Mouse (Mus musculus) hindbrain, embryonic 15.5 days (tissue): ENCODE measurements around the gene Pak2. TPM values are rescaled to one million over a fixed set of nuclear protein-coding genes. Genes with fewer than 3 reads are reported as not detected.

Experiments used
- ATAC-seq: fragments of 200-750 bp; cut with Nextera tagmentation; 2 replicates; pipeline ENCODE4 v1.8.0; 2017; ENCODE audit warnings: low read depth, moderate number of reproducible peaks, moderate TSS enrichment; ENCODE audit not compliant: low FRiP score
- H3K27ac ChIP-seq: fragments of 300-500 bp; sonication (generic); replicated peaks from 2 replicates; pipeline ENCODE4 v1.5.1; 2015; ENCODE audit warnings: mild to moderate bottlenecking, inconsistent platforms
- H3K27me3 ChIP-seq: fragments of 300-500 bp; sonication (generic); 2 replicates; pipeline ENCODE4 v1.6.1; 2015; ENCODE audit warnings: control low read depth, inconsistent platforms
- H3K36me3 ChIP-seq: fragments of 300-500 bp; sonication (generic); 2 replicates; pipeline ENCODE4 v1.6.1; 2015; ENCODE audit warnings: control low read depth, inconsistent platforms
- H3K4me1 ChIP-seq: fragments of 300-500 bp; sonication (generic); replicated peaks from 2 replicates; pipeline ENCODE4 v1.6.1; 2015; ENCODE audit warnings: control low read depth, inconsistent platforms
- H3K4me2 ChIP-seq: fragments of 300-500 bp; sonication (generic); 2 replicates; pipeline ENCODE4 v1.6.1; 2015; ENCODE audit warnings: moderate library complexity, mild to moderate bottlenecking, inconsistent platforms
- H3K4me3 ChIP-seq: fragments of 300-500 bp; sonication (generic); 2 replicates; pipeline ENCODE4 v1.5.1; 2015; ENCODE audit warnings: mild to moderate bottlenecking, inconsistent platforms
- H3K9ac ChIP-seq: fragments of 300-500 bp; sonication (generic); 2 replicates; pipeline ENCODE4 v1.6.1; 2015; ENCODE audit warnings: inconsistent platforms
- H3K9me3 ChIP-seq: fragments of 300-500 bp; sonication (generic); 2 replicates; pipeline ENCODE4 v1.6.1; 2016; ENCODE audit warnings: control low read depth, inconsistent platforms
- WGBS: fragments of 180-500 bp; shearing (Covaris S2); methylation state at CpG from one replicate; pipeline ENCODE4 v1.1.7; 2015; 5-methylcytosine and 5-hydroxymethylcytosine counted together
- polyA plus RNA-seq: library from polyadenylated mRNA; unstranded; fragments of >200 nt; fragmentation: Nextera tagmentation; extraction: Ambion mirVana; gene quantifications from 2 replicates; pipeline ENCODE4 v1.2.1, GENCODE M21; 2015

Gene Pak2
- polyA plus RNA-seq: 30.1 and 31.8 TPM in 2 replicates

GRCm38 (mm10) chr16:32078991-32079511, at the start of gene Pak2:
Gene Pak2, minus strand, starts transcription at chr16:32079342.
- WGBS: under 1% methylated on average over 55 of the region's 60 CpGs

GRCm38 (mm10) chr16:32127046-32127445, 47.9 kb upstream of the Pak2 start:
- WGBS: 86% methylated on average over 4 of the region's 4 CpGs
- Histone ChIP-seq H3K4me1 (no peaks in the 10 kb centered on the region), H3K36me3 (no peaks in the 10 kb centered on the region), H3K9ac (no peak overlapping the region), H3K4me3 (no peak overlapping the region), H3K9me3 (no peaks in the 10 kb centered on the region), H3K27ac (no peak overlapping the region), H3K27me3 (no peaks in the 10 kb centered on the region), H3K4me2 (no peak overlapping the region)
- no peak for ATAC-seq

More at GRCm38 (mm10) chr16:32078991-32079511, at the start of gene Pak2:
- Histone ChIP-seq H3K27me3 (no peaks in the 10 kb centered on the region), H3K4me3 (peak within 1 kb of the TSS; percentile 96), H3K36me3 (peaks cover 5% of the 10 kb centered on the region; the same call in 1 of the 2 replicates), H3K4me1 (peaks cover 27% of the 10 kb centered on the region), H3K9ac (peak within 1 kb of the TSS; percentile 99), H3K4me2 (peak within 1 kb of the TSS; percentile 79), H3K9me3 (no peaks in the 10 kb centered on the region), H3K27ac (peak within 1 kb of the TSS; percentile 91)
- ATAC-seq: peak; percentile 98

GRCm38 (mm10) chr16:32125364-32125763, 46.2 kb upstream of the Pak2 start:
- ATAC-seq: no peak
- no peaks in the 10 kb centered on the region for H3K9me3 ChIP-seq
- no peaks in the 10 kb centered on the region for H3K27me3 ChIP-seq
- no peaks in the 10 kb centered on the region for H3K36me3 ChIP-seq
- H3K9ac ChIP-seq: no peak overlapping the region
- H3K4me2 ChIP-seq: no peak overlapping the region
- WGBS: 94% methylated on average over 3 of the region's 3 CpGs
- H3K27ac ChIP-seq: no peak overlapping the region
- H3K4me3 ChIP-seq: no peak overlapping the region
- H3K4me1 ChIP-seq: no peaks in the 10 kb centered on the region

GRCm38 (mm10) chr16:32124444-32125335, 45.5 kb upstream of the Pak2 start:
- Histone ChIP-seq H3K27me3 (no peaks in the 10 kb centered on the region), H3K36me3 (no peaks in the 10 kb centered on the region), H3K27ac (no peak overlapping the region), H3K9ac (no peak overlapping the region), H3K4me1 (no peaks in the 10 kb centered on the region), H3K4me3 (no peak overlapping the region), H3K4me2 (no peak overlapping the region), H3K9me3 (no peaks in the 10 kb centered on the region)
- ATAC-seq: no peak
- WGBS: 72% methylated on average over 17 of the region's 17 CpGs

- no peak for ATAC-seq
- WGBS: 93% methylated on average over 7 of the region's 7 CpGs
- H3K27ac ChIP-seq: no peak overlapping the region
- H3K36me3 ChIP-seq: no peaks in the 10 kb centered on the region
- H3K9ac ChIP-seq: no peak overlapping the region
- H3K4me3 ChIP-seq: no peak overlapping the region
- no peak overlapping the region for H3K4me2 ChIP-seq
- H3K27me3 ChIP-seq: no peaks in the 10 kb centered on the region
- no peaks in the 10 kb centered on the region for H3K9me3 ChIP-seq
- no peaks in the 10 kb centered on the region for H3K4me1 ChIP-seq
Observed at GRCm38 (mm10) chr16:32124020-32124419, 44.9 kb upstream of the Pak2 start.

GRCm38 (mm10) chr16:32120454-32120853, 41.3 kb upstream of the Pak2 start:
- no peak for ATAC-seq
- no peaks in the 10 kb centered on the region for H3K36me3 ChIP-seq
- whole genome bisulfite sequencing: 78% methylated on average over 3 of the region's 3 CpGs
- no peak overlapping the region for H3K4me2 ChIP-seq
- H3K9ac ChIP-seq: no peak overlapping the region
- no peak overlapping the region for H3K27ac ChIP-seq
- no peaks in the 10 kb centered on the region for H3K9me3 ChIP-seq
- H3K4me3 ChIP-seq: no peak overlapping the region
- H3K4me1 ChIP-seq: no peaks in the 10 kb centered on the region
- no peaks in the 10 kb centered on the region for H3K27me3 ChIP-seq

GRCm38 (mm10) chr16:32116186-32116585, 37.0 kb upstream of the Pak2 start:
- ATAC-seq: no peak
- Histone ChIP-seq H3K4me2 (no peak overlapping the region), H3K4me1 (no peaks in the 10 kb centered on the region), H3K36me3 (0 out of 2 replicates have a peak, but pooled peaks cover 3% of the 10 kb centered on the region), H3K9ac (no peak overlapping the region), H3K27ac (no peak overlapping the region), H3K9me3 (no peaks in the 10 kb centered on the region), H3K27me3 (no peaks in the 10 kb centered on the region), H3K4me3 (no peak overlapping the region)
- WGBS: 74% methylated on average over 5 of the region's 5 CpGs

GRCm38 (mm10) chr16:32115781-32116180, 36.6 kb upstream of the Pak2 start:
- Histone ChIP-seq H3K4me1 (no peaks in the 10 kb centered on the region), H3K4me3 (no peak overlapping the region), H3K27ac (no peak overlapping the region), H3K27me3 (no peaks in the 10 kb centered on the region), H3K9me3 (no peaks in the 10 kb centered on the region), H3K36me3 (0 out of 2 replicates have a peak, but pooled peaks cover 3% of the 10 kb centered on the region), H3K4me2 (no peak overlapping the region), H3K9ac (no peak overlapping the region)
- 65% methylated on average over 6 of the region's 6 CpGs for WGBS
- ATAC-seq: no peak

- Histone ChIP-seq H3K4me1 (no peaks in the 10 kb centered on the region), H3K27me3 (no peaks in the 10 kb centered on the region), H3K9me3 (no peaks in the 10 kb centered on the region), H3K4me2 (peak overlapping the region; percentile 34; the same call in 1 of the 2 replicates), H3K36me3 (peaks cover 9% of the 10 kb centered on the region; the same call in 1 of the 2 replicates), H3K4me3 (no peak overlapping the region), H3K9ac (no peak overlapping the region), H3K27ac (no peak overlapping the region)
- ATAC-seq: no peak
- 19% methylated on average over 15 of the region's 15 CpGs for WGBS
Observed at GRCm38 (mm10) chr16:32114968-32115695, 36.0 kb upstream of the Pak2 start.

GRCm38 (mm10) chr16:32114406-32114805, 35.3 kb upstream of the Pak2 start:
- no peaks in the 10 kb centered on the region for H3K27me3 ChIP-seq
- H3K4me2 ChIP-seq: no peak overlapping the region
- H3K9ac ChIP-seq: no peak overlapping the region
- no peak overlapping the region for H3K27ac ChIP-seq
- no peak for ATAC-seq
- H3K4me1 ChIP-seq: no peaks in the 10 kb centered on the region
- H3K4me3 ChIP-seq: no peak overlapping the region
- 83% methylated on average over 10 of the region's 10 CpGs for WGBS
- peaks cover 14% of the 10 kb centered on the region; the same call in 1 of the 2 replicates for H3K36me3 ChIP-seq
- no peaks in the 10 kb centered on the region for H3K9me3 ChIP-seq

- no peak for ATAC-seq
- Histone ChIP-seq H3K9me3 (no peaks in the 10 kb centered on the region), H3K36me3 (peaks cover 19% of the 10 kb centered on the region; the same call in 1 of the 2 replicates), H3K27me3 (no peaks in the 10 kb centered on the region), H3K4me3 (no peak overlapping the region), H3K27ac (no peak overlapping the region), H3K9ac (no peak overlapping the region), H3K4me2 (no peak overlapping the region), H3K4me1 (no peaks in the 10 kb centered on the region)
- 67% methylated on average over 23 of the region's 23 CpGs for WGBS
Observed at GRCm38 (mm10) chr16:32113541-32114218, 34.5 kb upstream of the Pak2 start.
